Mouse (Mus musculus) forebrain, embryonic 11.5 days (tissue): Measurements from ENCODE around the gene Mrpl53. TPM values are rescaled to one million over a fixed set of nuclear protein-coding genes. Genes with fewer than 3 reads are reported as not detected.
A peak's percentile ranks its signal among the peaks of the same experiment; 100 is the strongest.

Experiments used
- ATAC-seq: fragments of 200-750 bp; cut with Nextera tagmentation; replicated peaks from 2 replicates; pipeline ENCODE4 v1.8.0; 2017; ENCODE audit warnings: moderate TSS enrichment; ENCODE audit not compliant: low FRiP score
- DNase-seq: peaks from one replicate; pipeline ENCODE4 v3.0.0-alpha.2; 2017; ENCODE audit warnings: low spot score
- H3K27ac ChIP-seq: fragments of 300-500 bp; sonication (generic); 2 replicates; pipeline ENCODE4 v1.5.1; 2014; ENCODE audit warnings: low read depth, low read length
- H3K27me3 ChIP-seq: fragments of 300-500 bp; sonication (generic); 2 replicates; pipeline ENCODE4 v1.6.1; 2014; ENCODE audit warnings: mild to moderate bottlenecking, low read length, mixed read lengths; ENCODE audit not compliant: control insufficient read depth, insufficient read depth
- H3K36me3 ChIP-seq: fragments of 300-500 bp; sonication (generic); 2 replicates; pipeline ENCODE4 v1.6.1; 2014; ENCODE audit warnings: mild to moderate bottlenecking, low read length, moderate library complexity, mixed read lengths; ENCODE audit not compliant: control insufficient read depth, insufficient read depth
- H3K4me1 ChIP-seq: fragments of 300-500 bp; sonication (generic); replicated peaks from 2 replicates; pipeline ENCODE4 v1.6.1; 2014; ENCODE audit warnings: low read length, mixed read lengths; ENCODE audit not compliant: control insufficient read depth, insufficient read depth
- H3K4me2 ChIP-seq: fragments of 300-500 bp; sonication (generic); 2 replicates; pipeline ENCODE4 v1.6.1; 2014; ENCODE audit warnings: low read depth, mild to moderate bottlenecking, low read length, moderate library complexity, mixed read lengths; ENCODE audit not compliant: severe bottlenecking
- H3K4me3 ChIP-seq: fragments of 300-500 bp; sonication (generic); 2 replicates; pipeline ENCODE4 v1.5.1; 2014; ENCODE audit warnings: low read depth, low read length
- H3K9ac ChIP-seq: fragments of 300-500 bp; sonication (generic); 2 replicates; pipeline ENCODE4 v1.6.1; 2014; ENCODE audit warnings: low read length
- H3K9me3 ChIP-seq: fragments of 300-500 bp; sonication (generic); 2 replicates; pipeline ENCODE4 v1.6.1; 2016; ENCODE audit warnings: low read length, mixed read lengths; ENCODE audit not compliant: control insufficient read depth
- WGBS: fragments of 180-500 bp; shearing (Covaris S2); extraction: QIAGEN DNeasy Blood & Tissue Kit; methylation state at CpG from one replicate; pipeline ENCODE4 v1.1.7; 2014; 5-methylcytosine and 5-hydroxymethylcytosine counted together
- polyA plus RNA-seq: library from polyadenylated mRNA; unstranded; fragments of >200 nt; fragmentation: Nextera tagmentation; extraction: Ambion mirVana; gene quantifications from 2 replicates; pipeline ENCODE4 v1.2.1, GENCODE M21; 2014

The Mrpl53 gene
- polyA plus RNA-seq, 1 experiment from 2014 or later: 123 TPM

GRCm38 (mm10) chr6:83070311-83071219 is 38.3 kb upstream of the Mrpl53 start:
- peak; percentile 77 for DNase-seq
- no peak overlapping the region for H3K9ac ChIP-seq
- no peaks in the 10 kb centered on the region for H3K36me3 ChIP-seq
- H3K9me3 ChIP-seq: no peaks in the 10 kb centered on the region
- peaks cover 14% of the 10 kb centered on the region; the same call in 1 of the 2 replicates for H3K4me1 ChIP-seq
- H3K27ac ChIP-seq: no peak overlapping the region
- H3K4me3 ChIP-seq: peak overlapping the region; percentile 6; the same call in 1 of the 2 replicates
- peaks cover 89% of the 10 kb centered on the region for H3K27me3 ChIP-seq
- peak overlapping the region; percentile 24 for H3K4me2 ChIP-seq
- ATAC-seq: peak; percentile 42; the same call in 1 of the 2 replicates
- WGBS: under 1% methylated on average over 58 of the region's 58 CpGs

DNA sequence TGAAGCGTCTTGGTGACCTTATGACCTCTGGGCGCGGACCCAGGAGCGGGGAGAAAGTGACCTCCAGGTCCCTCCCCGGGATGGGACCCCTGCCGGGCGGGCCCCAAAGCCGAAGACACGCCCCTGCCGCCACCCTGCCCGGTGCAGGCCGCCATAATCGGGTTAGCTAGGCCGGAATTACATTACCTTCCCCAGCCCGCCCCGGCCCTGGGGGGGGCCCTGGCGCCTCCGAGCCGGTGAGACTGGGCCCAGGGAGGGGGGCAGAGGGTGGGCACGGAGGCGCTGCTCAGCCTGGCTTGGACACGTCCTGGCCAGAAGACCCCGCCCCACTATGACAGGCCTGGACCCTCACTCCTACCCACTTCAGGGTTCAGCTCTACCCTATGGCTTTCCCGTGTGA is 37.6 kb upstream of the Mrpl53 start:
- H3K9me3 ChIP-seq: no peaks in the 10 kb centered on the region
- no peak overlapping the region for H3K27ac ChIP-seq
- H3K4me2 ChIP-seq: no peak overlapping the region
- H3K9ac ChIP-seq: no peak overlapping the region
- peaks cover 14% of the 10 kb centered on the region; the same call in 1 of the 2 replicates for H3K4me1 ChIP-seq
- H3K4me3 ChIP-seq: no peak overlapping the region
- DNase-seq: no peak
- no peaks in the 10 kb centered on the region for H3K36me3 ChIP-seq
- peaks cover 88% of the 10 kb centered on the region for H3K27me3 ChIP-seq
- ATAC-seq: 0 out of 2 replicates have a peak, but pooled peaks have one; percentile 22
- WGBS: 2% methylated on average over 23 of the region's 24 CpGs

DNA sequence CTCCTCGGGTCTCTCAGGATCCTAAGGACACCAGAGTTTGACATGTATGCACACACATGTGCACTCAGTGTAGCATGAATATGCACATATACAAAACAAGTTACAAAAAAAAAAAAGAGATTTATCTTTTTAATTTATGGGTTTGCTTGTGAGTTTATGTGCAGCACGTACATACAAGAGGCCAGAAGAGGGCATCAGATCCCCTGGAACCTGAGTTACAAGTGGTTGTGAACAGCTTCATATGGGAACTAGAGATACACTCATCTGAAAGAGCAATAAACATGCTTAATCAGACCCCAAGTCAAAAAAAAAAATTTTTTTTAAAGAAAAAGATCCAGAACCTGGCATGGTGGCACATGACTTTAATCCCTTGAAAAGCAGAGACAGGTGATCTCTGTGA is 33.9 kb upstream of the Mrpl53 start:
- H3K9ac ChIP-seq: no peak overlapping the region
- H3K4me1 ChIP-seq: peaks cover 10% of the 10 kb centered on the region; the same call in 1 of the 2 replicates
- no peak overlapping the region for H3K4me3 ChIP-seq
- peaks cover 56% of the 10 kb centered on the region for H3K27me3 ChIP-seq
- ATAC-seq: no peak
- H3K4me2 ChIP-seq: no peak overlapping the region
- H3K36me3 ChIP-seq: no peaks in the 10 kb centered on the region
- H3K9me3 ChIP-seq: no peaks in the 10 kb centered on the region
- 15% methylated on average over 2 of the region's 2 CpGs for WGBS
- no peak overlapping the region for H3K27ac ChIP-seq
- peak; percentile 48 for DNase-seq

DNA sequence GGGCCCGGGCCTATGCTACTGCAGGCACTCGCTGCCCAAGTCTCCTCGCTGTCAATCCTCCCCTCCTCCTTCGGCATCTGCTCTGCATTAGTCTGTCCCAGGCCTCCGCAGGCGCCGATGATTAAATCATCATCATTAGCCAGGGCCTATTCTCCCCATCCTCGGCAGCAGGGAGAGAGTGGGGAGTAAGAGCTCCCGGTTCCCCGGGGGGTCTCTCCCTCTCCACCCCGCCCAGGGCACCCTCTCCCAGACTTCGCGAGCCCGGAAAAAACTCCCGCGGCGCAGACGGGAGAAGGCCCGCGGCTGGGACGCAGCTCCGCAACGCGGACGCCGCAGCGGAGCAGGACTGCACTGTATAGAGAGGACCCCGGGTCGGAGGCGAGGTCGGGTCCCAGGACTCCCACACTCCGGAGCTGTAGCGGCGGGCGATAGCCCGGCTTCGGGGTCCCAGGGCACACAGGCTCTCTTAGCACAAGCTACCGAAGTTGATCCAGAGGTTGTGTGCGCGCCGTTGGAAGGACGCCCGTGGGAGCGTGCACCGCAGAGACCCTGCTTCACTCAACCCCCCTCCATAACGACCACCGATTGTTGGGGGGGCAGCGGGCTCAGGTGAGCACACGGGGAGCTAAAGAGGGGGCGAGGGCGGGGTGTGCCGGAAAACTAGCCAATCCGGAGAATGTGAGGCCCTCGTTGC is 31.1 kb upstream of the Mrpl53 start, which contains the start of gene Pcgf1:
Pcgf1 (plus strand) TSS at position 240 of the 694 bp plus-strand sequence.
- Histone ChIP-seq H3K9me3 (no peaks in the 10 kb centered on the region), H3K27ac (peak within 1 kb of the TSS; percentile 77), H3K9ac (peak within 1 kb of the TSS; percentile 78), H3K4me1 (peaks cover 5% of the 10 kb centered on the region; the same call in 1 of the 2 replicates), H3K36me3 (peaks cover 3% of the 10 kb centered on the region; the same call in 1 of the 2 replicates), H3K27me3 (peaks cover 31% of the 10 kb centered on the region), H3K4me2 (peak within 1 kb of the TSS; percentile 99), H3K4me3 (peak within 1 kb of the TSS; percentile 71)
- WGBS: under 1% methylated on average over 52 of the region's 54 CpGs
- ATAC-seq: peak; percentile 84
- no peak for DNase-seq

- Histone ChIP-seq H3K4me2 (peak overlapping the region; percentile 99), H3K9me3 (no peaks in the 10 kb centered on the region), H3K4me3 (peak overlapping the region; percentile 71), H3K4me1 (peaks cover 5% of the 10 kb centered on the region; the same call in 1 of the 2 replicates), H3K9ac (peak overlapping the region; percentile 78), H3K27me3 (peaks cover 29% of the 10 kb centered on the region), H3K27ac (peak overlapping the region; percentile 77), H3K36me3 (peaks cover 3% of the 10 kb centered on the region; the same call in 1 of the 2 replicates)
- WGBS: under 1% methylated on average over 46 of the region's 46 CpGs
- DNase-seq: peak; percentile 99
- peak; percentile 93 for ATAC-seq
Measured at GRCm38 (mm10) chr6:83078324-83078858, 30.4 kb upstream of the Mrpl53 start.

DNA sequence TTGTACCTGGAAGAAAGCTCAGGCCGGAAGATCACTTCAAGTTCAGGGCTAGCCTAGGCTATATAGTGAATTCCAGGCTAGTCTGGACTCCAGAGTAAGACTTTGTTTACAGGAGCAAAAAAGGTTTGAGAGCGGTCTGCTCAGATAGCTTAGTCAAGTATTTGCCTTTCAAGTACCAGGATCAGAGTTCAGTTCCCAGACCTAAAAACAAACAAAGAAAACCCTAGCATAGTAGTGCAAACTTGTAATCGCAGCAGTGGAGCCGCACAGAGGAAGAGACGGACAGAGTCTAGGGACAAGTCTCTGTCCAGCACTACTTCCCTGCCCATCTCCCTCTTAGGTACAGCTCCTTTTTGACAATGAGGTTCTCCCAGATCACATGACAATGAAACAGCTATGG is 28.6 kb upstream of the Mrpl53 start:
- H3K4me3 ChIP-seq: no peak overlapping the region
- DNase-seq (no peak), ATAC-seq (no peak)
- peaks cover 5% of the 10 kb centered on the region; the same call in 1 of the 2 replicates for H3K4me1 ChIP-seq
- H3K36me3 ChIP-seq: peaks cover 3% of the 10 kb centered on the region; the same call in 1 of the 2 replicates
- H3K9me3 ChIP-seq: no peaks in the 10 kb centered on the region
- H3K27ac ChIP-seq: no peak overlapping the region
- no peak overlapping the region for H3K4me2 ChIP-seq
- WGBS: 93% methylated on average over 5 of the region's 5 CpGs
- H3K9ac ChIP-seq: no peak overlapping the region
- H3K27me3 ChIP-seq: peaks cover 34% of the 10 kb centered on the region

DNA sequence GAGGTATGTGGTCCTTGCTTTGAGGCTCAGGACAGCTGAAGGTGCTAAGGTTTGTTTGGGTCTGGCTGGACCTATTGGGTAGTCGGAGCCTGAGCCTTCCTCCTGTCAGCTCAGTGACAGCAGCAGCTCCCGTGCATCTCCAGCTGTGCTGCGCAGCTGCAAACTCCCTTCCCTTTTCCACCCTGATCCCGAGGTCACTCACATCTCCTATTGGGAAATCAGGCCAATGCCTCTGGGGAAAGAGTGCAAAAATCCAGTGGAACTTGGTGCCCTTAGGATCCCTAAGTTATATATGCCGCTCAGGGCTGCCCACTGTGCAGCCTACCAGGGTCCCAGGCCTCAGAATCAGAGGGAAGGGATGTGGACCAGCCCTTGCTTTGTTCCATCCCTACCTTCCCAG is 25.3 kb upstream of the Mrpl53 start:
- Histone ChIP-seq H3K27me3 (peaks cover 57% of the 10 kb centered on the region), H3K4me1 (peaks cover 5% of the 10 kb centered on the region; the same call in 1 of the 2 replicates), H3K9me3 (no peaks in the 10 kb centered on the region), H3K4me3 (no peak overlapping the region), H3K4me2 (no peak overlapping the region), H3K9ac (no peak overlapping the region), H3K36me3 (peaks cover 3% of the 10 kb centered on the region; the same call in 1 of the 2 replicates), H3K27ac (no peak overlapping the region)
- DNase-seq: no peak
- WGBS: 6% methylated on average over 5 of the region's 5 CpGs
- no peak for ATAC-seq

DNA sequence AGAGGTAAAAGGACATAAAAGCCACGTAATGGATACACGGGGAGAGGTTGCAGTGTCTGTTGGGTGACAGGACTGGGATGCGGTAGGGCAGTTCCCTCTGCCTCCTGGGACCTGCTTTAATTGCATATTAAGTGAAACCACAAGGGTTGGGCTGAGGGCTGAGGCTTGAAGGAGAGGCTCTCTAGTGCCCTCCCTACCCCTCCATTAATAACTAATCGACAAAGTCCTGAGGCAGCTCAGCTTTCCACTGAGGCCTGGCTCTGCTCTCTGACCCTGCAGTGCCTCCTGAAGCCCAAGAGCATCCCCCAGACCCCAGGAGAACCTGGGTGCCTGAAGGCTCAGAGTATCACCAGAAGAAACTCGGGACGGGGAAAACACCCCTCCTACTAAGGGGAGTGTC is 24.4 kb upstream of the Mrpl53 start:
- Histone ChIP-seq H3K4me3 (no peak overlapping the region), H3K4me1 (no peaks in the 10 kb centered on the region; the same call in 1 of the 2 replicates), H3K9me3 (no peaks in the 10 kb centered on the region), H3K27ac (no peak overlapping the region), H3K36me3 (peaks cover 3% of the 10 kb centered on the region; the same call in 1 of the 2 replicates), H3K9ac (no peak overlapping the region), H3K27me3 (peaks cover 62% of the 10 kb centered on the region), H3K4me2 (no peak overlapping the region)
- no peak for ATAC-seq
- WGBS: 7% methylated on average over 6 of the region's 6 CpGs
- DNase-seq: no peak
